Mouse (Mus musculus) thymus, adult 2 months (tissue): ENCODE measurements around the gene Nav1. TPM values are rescaled to one million over a fixed set of nuclear protein-coding genes. Genes with fewer than 3 reads are reported as not detected.

ENCODE experiments used
- DNase-seq: peaks from one replicate; pipeline ENCODE4 v3.0.0; 2021
- H3K27ac ChIP-seq: fragments of 200-500 bp; 2 replicates; pipeline ENCODE4 v1.5.1; 2012; ENCODE audit warnings: low read length, control low read depth; ENCODE audit not compliant: control insufficient read depth, insufficient read depth
- H3K27me3 ChIP-seq: fragments of 200-500 bp; 2 replicates; pipeline ENCODE4 v1.6.1; 2012; ENCODE audit warnings: mild to moderate bottlenecking, low read length, moderate library complexity, mixed read lengths; ENCODE audit not compliant: control insufficient read depth, insufficient read depth
- H3K36me3 ChIP-seq: fragments of 200-500 bp; 2 replicates; pipeline ENCODE4 v1.6.1; 2012; ENCODE audit warnings: mild to moderate bottlenecking, low read length, moderate library complexity; ENCODE audit not compliant: control insufficient read depth, insufficient read depth
- H3K4me1 ChIP-seq: fragments of 200-500 bp; replicated peaks from 2 replicates; pipeline ENCODE4 v1.6.1; 2012; ENCODE audit warnings: low read length; ENCODE audit not compliant: control insufficient read depth, insufficient read depth
- H3K4me3 ChIP-seq: fragments of 200-500 bp; 2 replicates; pipeline ENCODE4 v1.5.1; 2012; ENCODE audit warnings: mild to moderate bottlenecking, low read length, control low read depth, moderate library complexity; ENCODE audit not compliant: control insufficient read depth, insufficient read depth
- CTCF ChIP-seq: fragments of 200-500 bp; IDR thresholded peaks from 2 replicates; pipeline ENCODE4 v1.5.1; 2012; ENCODE audit warnings: mild to moderate bottlenecking, control low read depth, low read length, moderate library complexity, borderline replicate concordance; ENCODE audit not compliant: control insufficient read depth, poor library complexity, insufficient read depth; ENCODE audit errors: extremely low read depth
- POLR2A ChIP-seq: fragments of 200-500 bp; IDR thresholded peaks from 2 replicates; pipeline ENCODE4 v1.6.1; 2012; ENCODE audit warnings: mild to moderate bottlenecking, low read length, control low read depth, moderate library complexity; ENCODE audit not compliant: control insufficient read depth, poor library complexity, insufficient read depth; ENCODE audit errors: extremely low read depth
- WGBS: fragments of 180-500 bp; shearing (Covaris S2); methylation state at CpG from one replicate; pipeline ENCODE4 v1.1.7; 2018; 5-methylcytosine and 5-hydroxymethylcytosine counted together
- polyA plus RNA-seq: library from polyadenylated mRNA; depleted of rRNA; stranded (reverse); fragments of >200 nt; gene quantifications from 2 replicates; pipeline ENCODE4 v1.2.3, GENCODE M21; 2012

Gene Nav1
- polyA plus RNA-seq, 1 experiment = 8.7 TPM

DNA sequence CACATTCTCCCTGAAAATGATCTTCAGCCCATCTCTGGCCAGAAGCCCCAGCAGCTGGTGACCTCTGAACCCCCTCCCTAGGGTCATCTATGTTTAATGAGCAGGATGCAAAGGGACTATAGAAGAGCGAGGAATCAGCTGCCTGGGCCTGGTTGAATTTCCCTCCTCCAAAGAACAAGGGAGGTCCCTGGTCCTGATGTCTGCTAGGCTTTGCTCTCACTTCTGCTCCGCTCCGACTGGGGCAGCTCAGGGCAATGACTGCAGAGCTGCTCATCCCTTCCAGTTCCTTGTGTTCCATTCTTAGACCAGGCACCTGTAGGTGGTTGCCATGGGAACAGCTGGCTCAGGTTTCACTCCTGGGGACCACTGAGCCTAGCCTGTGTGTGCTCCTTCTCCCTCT, 56.2 kb downstream of the Nav1 start:
- Histone ChIP-seq H3K4me3 (no peak overlapping the region), H3K36me3 (no peaks in the 10 kb centered on the region), H3K27ac (no peak overlapping the region), H3K27me3 (no peaks in the 10 kb centered on the region), H3K4me1 (no peaks in the 10 kb centered on the region)
- no peak for TF ChIP-seq CTCF
- TF ChIP-seq POLR2A = no peak
- DNase-seq = no peak
- WGBS = 93% methylated on average over 3 of the region's 3 CpGs

DNA sequence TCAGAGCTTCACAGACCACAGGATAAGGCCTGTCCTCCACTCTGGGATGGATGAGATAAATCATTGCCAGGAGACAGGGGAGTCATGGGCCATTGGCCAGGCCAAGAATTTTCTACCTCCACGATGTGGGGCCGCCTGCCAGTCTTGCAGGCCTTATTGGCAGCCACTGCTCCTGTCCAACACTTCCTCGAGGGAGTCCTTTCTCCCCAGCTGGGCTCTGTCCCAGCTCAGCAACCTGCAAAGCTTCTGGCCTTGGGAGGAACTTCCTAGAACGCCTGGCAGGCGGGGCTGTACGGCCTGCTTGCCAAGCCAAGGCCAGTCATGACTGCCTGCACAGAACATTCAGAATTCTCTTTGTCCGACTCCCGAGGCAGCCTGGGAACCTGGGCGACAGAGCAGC, 58.3 kb downstream of the Nav1 start:
- 90% methylated on average over 9 of the region's 9 CpGs for WGBS
- no peaks in the 10 kb centered on the region for H3K27me3 ChIP-seq
- no peak overlapping the region for H3K27ac ChIP-seq
- no peak for DNase-seq
- no peaks in the 10 kb centered on the region for H3K4me1 ChIP-seq
- H3K4me3 ChIP-seq = no peak overlapping the region
- no peaks in the 10 kb centered on the region for H3K36me3 ChIP-seq
- TF ChIP-seq POLR2A = no peak
- TF ChIP-seq CTCF = no peak

DNA sequence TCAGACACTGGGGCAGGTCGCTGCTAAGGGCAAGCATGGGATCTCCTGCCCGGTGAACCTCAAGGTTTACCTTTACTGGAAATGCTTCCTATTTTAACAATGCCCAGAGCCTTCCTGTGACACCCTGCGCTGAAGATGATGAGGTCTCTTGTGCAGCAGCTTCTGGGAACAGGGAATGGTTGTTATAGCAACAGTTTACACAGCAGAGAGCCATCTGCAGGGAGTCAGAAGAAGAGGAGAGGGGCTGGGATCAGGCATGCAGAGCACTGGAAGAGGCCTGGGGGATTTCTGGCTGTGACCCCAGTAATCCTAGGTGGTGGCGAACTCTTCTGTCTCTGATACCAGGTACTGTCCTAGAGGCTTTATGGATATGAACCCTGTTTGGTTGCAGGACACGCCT, 61.0 kb downstream of the Nav1 start:
- TF ChIP-seq POLR2A (no peak), CTCF (no peak)
- no peaks in the 10 kb centered on the region for H3K27me3 ChIP-seq
- no peak overlapping the region for H3K4me3 ChIP-seq
- DNase-seq = no peak
- H3K27ac ChIP-seq = no peak overlapping the region
- H3K36me3 ChIP-seq = no peaks in the 10 kb centered on the region
- WGBS = 93% methylated on average over 5 of the region's 5 CpGs
- H3K4me1 ChIP-seq = no peaks in the 10 kb centered on the region

DNA sequence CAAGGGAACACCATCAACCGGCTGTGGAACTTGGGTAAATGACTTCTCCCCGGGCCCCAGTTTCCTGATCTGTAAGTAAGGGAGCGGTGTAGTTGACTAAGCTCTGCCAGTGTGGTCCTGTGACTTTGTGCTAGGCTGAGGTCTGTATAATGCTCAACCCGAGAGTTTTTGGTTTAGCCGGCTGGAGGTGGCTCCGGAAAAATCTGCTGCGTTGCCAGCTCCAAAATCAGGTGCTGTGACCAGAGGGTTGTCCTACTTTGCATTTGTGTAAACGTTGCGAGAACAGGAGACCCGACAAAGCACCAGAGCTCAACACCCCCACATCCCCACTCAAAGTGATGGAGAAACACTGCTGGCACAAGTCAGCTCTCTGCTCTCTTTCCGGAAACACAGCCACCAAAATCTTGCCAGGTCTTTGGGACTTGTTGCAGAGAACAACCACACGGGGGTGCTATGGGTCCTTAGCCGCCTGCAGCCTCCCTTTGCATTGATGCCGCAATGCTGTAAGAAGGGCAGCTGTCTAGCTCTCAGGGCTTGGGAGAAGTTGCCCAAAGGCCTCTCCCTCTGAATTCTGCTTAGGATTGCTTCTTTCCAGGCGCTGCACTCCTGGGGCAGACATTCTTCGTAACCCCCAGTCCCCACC, 62.5 kb downstream of the Nav1 start:
- no peak overlapping the region for H3K27ac ChIP-seq
- 47% methylated on average over 16 of the region's 16 CpGs for WGBS
- TF ChIP-seq POLR2A = no peak
- TF ChIP-seq CTCF = peak; percentile 76; the same call in 1 of the 2 replicates
- H3K27me3 ChIP-seq = no peaks in the 10 kb centered on the region
- no peaks in the 10 kb centered on the region for H3K36me3 ChIP-seq
- H3K4me1 ChIP-seq = no peaks in the 10 kb centered on the region
- H3K4me3 ChIP-seq = no peak overlapping the region
- DNase-seq = peak; percentile 63

DNA sequence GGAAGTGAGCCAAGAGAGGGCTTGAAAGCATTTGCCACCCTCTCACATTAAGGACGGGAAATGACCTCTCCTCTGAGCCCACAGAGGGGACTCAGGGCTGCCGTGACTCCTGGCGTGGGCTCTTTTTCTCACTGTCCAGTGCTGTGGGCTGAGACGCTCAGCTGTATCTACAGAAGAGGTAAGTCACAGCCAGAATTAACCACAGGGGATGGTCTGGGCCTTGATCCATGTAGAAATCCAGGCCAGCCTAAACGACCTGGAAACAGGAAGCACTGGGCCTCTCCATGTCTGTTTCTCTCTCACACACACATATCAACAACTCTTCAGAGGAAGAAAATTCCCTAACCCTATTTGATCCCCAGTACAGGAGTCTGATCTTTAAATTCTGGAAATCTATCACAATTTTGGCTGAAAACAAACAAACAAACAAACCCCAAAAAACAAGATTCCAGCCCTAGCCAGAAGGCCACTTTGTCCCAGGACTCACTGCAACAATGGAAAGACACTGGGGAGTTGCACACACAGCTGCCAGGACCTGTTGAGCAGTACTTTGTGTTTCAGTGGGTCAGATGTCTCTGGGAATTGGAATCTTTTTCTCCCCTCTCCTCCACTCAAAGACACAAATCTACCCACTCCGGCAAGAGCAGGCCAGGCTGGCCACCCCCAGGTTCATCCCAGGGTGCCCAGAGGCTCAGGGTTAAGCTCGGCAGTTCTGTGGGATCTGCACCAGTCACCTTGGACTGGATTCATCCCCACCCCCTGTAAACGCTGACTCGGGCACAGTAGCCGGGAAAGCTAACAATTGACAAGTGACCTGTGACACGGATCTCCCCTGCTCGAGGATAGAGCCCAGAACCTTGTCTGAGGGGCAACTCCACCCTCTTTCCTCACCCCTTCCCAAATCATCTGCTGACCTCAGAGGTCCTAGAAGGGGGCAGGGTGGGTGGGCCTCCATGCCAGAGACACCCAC, 64.0 kb downstream of the Nav1 start:
- H3K36me3 ChIP-seq = no peaks in the 10 kb centered on the region
- 87% methylated on average over 12 of the region's 12 CpGs for whole genome bisulfite sequencing
- DNase-seq = no peak
- H3K27me3 ChIP-seq = no peaks in the 10 kb centered on the region
- H3K4me1 ChIP-seq = no peaks in the 10 kb centered on the region
- no peak overlapping the region for H3K27ac ChIP-seq
- no peak overlapping the region for H3K4me3 ChIP-seq
- no peak for TF ChIP-seq CTCF
- TF ChIP-seq POLR2A = no peak

GRCm38 (mm10) chr1:135542080-135542479, 65.0 kb downstream of the Nav1 start:
- no peak overlapping the region for H3K27ac ChIP-seq

More at GRCm38 (mm10) chr1:135542080-135542479, 65.0 kb downstream of the Nav1 start:
- no peak for DNase-seq
- H3K27me3 ChIP-seq = no peaks in the 10 kb centered on the region
- no peaks in the 10 kb centered on the region for H3K36me3 ChIP-seq
- H3K4me3 ChIP-seq = no peak overlapping the region
- no peak for TF ChIP-seq POLR2A
- no peak for TF ChIP-seq CTCF
- no peaks in the 10 kb centered on the region for H3K4me1 ChIP-seq
- 89% methylated on average over 9 of the region's 9 CpGs for WGBS
